Mouse (Mus musculus): ENCODE data around the gene Fam155a.
"Not testable (repeated sequence)": the region's sequence is repeated elsewhere in the genome, so short reads cannot be mapped to it uniquely, and the experiment has no call there.

The Fam155a gene

GRCm38 (mm10) chr8:9404651-9405050, 366.3 kb downstream of the Fam155a start:
- DNase-seq (ENCODE audit: extremely low spot score): no peak

- DNase-seq (ENCODE audit: extremely low spot score): no peak
Measured at GRCm38 (mm10) chr8:9402393-9402792, 368.6 kb downstream of the Fam155a start.

- no peak for DNase-seq (ENCODE audit: extremely low spot score)
Measured at GRCm38 (mm10) chr8:9398606-9399263, 372.2 kb downstream of the Fam155a start.

- DNase-seq (ENCODE audit: extremely low spot score): no peak
Measured at GRCm38 (mm10) chr8:9398040-9398439, 372.9 kb downstream of the Fam155a start.

- no peak for DNase-seq (ENCODE audit: extremely low spot score)
Measured at GRCm38 (mm10) chr8:9394670-9395069, 376.3 kb downstream of the Fam155a start.

GRCm38 (mm10) chr8:9393246-9393645, 377.7 kb downstream of the Fam155a start:
- no peak for DNase-seq (ENCODE audit: extremely low spot score)

- DNase-seq (ENCODE audit: extremely low spot score): not testable (repeated sequence)
Measured at GRCm38 (mm10) chr8:9390229-9390628, 380.7 kb downstream of the Fam155a start.

DNA sequence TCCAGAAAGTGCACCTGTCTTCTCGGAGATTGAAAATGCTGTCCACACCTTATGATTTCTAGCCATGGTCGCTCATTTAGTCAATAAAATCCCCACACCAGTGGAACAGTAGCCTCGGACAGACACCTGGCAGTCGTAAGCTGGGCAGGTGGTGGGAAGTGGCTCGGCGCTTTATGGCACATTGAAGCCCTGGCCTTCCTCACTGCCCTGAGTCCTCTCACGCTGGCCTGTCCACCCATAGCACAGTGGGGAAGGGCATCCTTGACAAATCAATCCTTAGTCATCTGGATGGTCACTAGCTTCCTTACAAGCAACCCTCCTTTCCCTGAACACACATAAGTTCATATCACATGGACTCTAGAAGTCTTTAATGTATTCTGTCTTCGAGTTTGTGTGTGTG, 401.8 kb downstream of the Fam155a start:
- no peak for DNase-seq (ENCODE audit: extremely low spot score)

GRCm38 (mm10) chr8:9367721-9368120, 403.2 kb downstream of the Fam155a start:
- no peak for DNase-seq (ENCODE audit: extremely low spot score)

- no peak for DNase-seq (ENCODE audit: extremely low spot score)
Measured at GRCm38 (mm10) chr8:9365381-9365780, 405.6 kb downstream of the Fam155a start.

DNA sequence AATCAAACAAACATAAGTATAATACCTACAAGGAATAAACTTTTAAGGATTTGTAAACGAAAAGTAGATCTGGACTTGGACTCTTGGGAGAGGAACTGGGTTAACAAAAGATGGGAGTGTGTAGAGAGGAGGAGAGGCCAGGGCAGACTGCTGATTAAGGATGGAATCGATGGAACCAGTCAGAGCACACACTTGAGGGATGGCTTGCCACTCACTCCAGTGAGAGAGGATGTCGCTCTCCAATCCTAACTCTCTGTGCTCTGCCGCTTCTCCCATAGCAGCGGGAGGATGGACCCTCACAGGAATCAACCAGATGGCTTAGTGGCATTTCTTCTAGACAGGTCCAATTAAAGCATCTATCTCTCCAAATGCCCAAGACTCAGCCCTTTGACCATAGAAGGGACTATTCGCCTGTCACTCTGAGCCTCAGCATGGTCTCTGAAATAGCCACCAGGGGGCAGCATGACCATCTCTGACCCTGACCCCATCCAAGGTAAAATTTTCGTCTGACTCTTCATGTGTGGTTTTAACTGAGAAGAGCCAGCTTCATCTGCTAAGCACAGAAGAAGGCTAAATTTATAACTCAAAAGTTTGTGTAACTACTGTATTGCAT, 422.3 kb downstream of the Fam155a start:
- DNase-seq (ENCODE audit: extremely low spot score): peak; percentile 65

DNA sequence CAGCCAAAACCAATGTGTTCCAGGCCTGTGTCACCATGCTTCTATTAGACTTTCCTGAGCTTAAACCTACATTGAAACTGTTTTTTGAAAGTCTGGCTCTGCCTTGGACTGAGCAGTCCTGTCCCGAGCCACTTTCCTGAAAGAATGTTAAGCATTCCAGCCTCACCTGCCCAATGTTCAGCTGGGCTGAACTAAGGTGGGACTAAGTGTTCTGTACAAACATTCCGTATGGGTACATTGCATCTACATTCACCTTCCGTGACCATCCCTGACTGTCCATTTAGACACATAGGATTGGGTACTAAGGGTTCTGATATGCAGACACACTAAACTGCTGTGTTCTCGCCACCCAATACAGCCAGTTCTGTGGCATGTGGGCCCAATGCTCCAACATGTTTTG, 423.8 kb downstream of the Fam155a start:
- DNase-seq (ENCODE audit: extremely low spot score): no peak

GRCm38 (mm10) chr8:9344136-9344535, 426.8 kb downstream of the Fam155a start:
- no peak for DNase-seq (ENCODE audit: extremely low spot score)

GRCm38 (mm10) chr8:9342998-9343397, 428.0 kb downstream of the Fam155a start:
- no peak for DNase-seq (ENCODE audit: extremely low spot score)

- no peak for DNase-seq (ENCODE audit: extremely low spot score)
Measured at GRCm38 (mm10) chr8:9342593-9342992, 428.4 kb downstream of the Fam155a start.

GRCm38 (mm10) chr8:9337905-9338304, 433.1 kb downstream of the Fam155a start:
- DNase-seq (ENCODE audit: extremely low spot score): no peak

DNA sequence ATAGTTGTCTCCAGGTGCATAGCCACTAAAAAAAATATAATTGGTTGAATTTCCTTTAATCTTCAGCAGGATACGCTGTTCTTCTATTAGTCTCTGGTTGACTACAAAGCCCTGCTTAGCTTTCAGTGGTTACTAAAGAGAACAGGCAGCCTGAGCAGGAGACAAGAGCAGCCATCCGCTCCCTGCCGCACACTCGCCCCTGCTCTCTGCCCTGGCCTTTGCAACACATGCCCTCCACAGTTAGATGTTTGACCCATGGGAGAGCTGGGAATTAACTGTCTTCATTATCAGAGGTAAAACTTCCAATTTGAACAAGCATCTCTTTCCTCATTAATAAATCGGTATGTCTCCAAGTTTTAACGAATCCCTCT, 435.0 kb downstream of the Fam155a start:
- DNase-seq (ENCODE audit: extremely low spot score): no peak

DNA sequence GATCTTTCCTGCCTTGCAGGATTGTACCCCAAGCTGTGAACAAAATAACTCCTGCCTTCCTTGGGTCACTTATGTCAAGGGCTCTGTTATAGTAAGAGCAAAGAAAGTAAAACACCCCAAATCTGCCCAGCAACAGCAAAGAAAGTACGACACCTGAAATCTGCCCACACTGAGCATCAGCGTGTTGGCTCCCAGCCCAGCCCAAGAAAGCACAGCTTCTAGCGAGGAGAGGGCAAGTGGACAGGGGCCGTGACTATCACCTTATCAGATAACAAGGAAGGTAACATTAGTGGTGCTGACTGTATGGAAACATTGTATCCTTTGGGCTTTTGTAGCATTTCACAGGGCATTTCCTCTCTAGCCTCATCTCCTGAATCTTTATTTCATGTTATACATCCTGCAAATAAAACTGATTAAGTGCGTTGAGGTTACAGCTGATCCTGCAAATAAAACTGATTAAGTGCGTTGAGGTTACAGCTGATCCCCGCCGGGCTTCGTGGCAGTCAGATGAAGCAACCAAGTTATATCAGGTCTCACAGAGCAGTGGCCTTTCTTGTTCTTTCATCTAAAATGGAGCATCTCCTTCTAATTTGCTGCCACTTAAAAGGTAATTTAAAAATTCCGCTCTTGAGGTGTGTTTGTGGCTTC, 435.6 kb downstream of the Fam155a start:
- DNase-seq (ENCODE audit: extremely low spot score): no peak

DNA sequence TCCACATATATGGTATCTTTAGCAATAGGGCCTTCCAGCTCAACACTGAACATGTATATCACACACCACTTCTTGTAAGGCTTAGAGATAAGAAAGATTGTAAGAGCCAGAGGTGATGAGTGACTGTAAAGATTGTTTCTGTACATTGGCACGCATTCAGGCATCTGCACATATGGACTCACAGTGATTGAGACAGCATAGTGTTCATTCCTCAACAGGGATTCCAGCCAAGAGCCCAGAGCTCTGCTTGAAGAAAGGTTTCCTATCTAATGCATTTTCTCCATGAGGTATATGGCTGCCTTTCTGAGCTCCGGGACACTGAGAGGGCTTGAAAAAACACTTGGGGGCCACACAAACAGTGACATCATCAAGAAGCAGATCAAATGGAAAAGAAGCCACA, 438.2 kb downstream of the Fam155a start:
- no peak for DNase-seq (ENCODE audit: extremely low spot score)

DNA sequence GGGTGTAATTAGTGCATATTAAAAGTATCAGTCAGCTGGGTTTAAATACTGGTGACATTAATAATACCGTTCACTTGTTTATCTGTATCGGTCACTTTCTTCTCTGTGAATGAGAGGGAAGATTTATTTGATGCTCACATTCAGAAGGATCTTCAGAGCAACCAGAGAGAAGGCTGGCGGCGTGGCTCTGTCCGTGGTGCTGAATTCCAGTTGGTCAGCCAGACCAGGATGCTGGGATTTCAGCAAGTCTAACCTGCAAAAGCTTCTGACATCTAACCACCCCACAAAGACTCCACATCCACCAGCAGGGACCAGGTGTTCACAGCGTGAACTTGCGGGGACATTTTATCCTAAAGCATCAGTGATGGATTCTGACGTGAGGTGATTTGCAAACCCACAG, 461.5 kb downstream of the Fam155a start:
- peak; percentile 59 for DNase-seq (ENCODE audit: extremely low spot score)

DNA sequence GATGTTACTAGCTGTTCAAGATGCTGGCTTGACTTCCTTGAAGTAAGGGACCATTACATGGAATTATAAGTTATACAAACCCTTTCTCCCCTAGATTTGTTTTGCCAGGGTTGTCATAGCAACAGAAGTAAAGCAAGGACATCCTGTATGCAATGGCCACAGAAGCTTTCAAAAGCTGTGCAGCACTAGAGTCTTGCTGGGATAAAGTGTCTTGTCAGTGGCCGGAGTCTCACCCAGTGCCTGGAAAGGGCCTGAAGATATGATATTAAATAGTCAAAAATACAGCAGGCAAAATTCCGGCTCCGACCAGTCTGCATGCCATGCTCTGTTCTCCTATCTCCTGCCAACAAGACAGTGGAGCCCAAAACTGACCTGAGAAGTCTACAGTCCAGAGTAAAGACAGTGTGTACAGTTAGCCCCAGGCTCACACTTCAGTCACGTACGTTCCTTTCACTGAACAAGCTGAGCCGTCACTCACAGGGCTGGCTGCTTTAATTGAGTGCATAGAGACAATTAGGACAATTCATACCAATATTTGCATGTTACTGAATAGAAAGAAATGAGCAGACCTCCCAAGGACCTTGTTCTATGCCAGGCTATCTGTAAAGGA, 467.3 kb downstream of the Fam155a start:
- DNase-seq (ENCODE audit: extremely low spot score): no peak

- DNase-seq (ENCODE audit: extremely low spot score): no peak
Measured at GRCm38 (mm10) chr8:9295046-9295445, 475.9 kb downstream of the Fam155a start.

DNA sequence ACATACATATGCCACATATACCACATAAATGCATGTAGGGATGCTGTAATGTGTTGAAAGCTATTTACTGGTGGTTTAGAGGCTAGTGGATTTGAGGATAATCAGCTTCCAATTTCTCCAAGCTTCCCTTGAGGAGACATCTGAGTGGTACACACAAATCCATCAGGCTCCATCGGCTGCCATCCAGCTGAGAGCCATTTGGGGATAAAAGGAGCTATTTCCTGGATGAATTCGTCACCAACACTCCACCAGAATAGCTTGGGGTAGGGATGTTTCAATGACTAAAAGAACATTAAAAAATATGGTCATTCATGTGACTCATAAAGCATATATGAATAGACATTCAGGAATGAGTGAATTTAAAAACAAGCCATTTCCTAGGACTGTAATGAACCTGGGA, 478.4 kb downstream of the Fam155a start:
- no peak for DNase-seq (ENCODE audit: extremely low spot score)

All from embryo, embryonic 9.5 days (tissue).